ENCODE assay signal across 30 mouse cellular contexts in the genomic region with DNA sequence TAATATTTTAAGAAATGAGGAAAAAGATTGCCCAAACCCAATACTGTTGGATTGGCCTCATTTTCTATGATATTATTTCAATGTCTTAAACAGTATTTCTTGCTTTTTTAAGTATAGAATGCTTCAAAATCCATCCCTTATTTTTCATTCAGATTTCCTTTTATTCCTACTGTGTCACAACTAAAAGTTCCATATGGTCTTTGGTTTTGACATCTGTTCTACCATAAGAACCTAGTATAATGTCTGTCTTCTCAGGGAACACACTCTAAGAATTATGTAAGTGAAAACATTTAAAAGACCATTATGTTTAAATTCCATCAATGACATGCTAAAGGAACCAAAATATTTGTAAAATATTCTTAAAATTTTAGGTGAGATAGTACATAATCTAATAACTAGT.
DNase-seq lines count a peak whose midpoint lies in the region; ATAC-seq and TF ChIP-seq lines count a peak whose summit lies in the region.
"Had no signal": no experiment of that assay in that cellular context is flagged by ENCODE, and none has a peak within 500 bp of the region (broad histone marks: within the 10 kb centered on the region; RNA-seq: fewer than 3 reads in every experiment).

No protein-coding gene starts in this region.

- H3K9ac ChIP-seq in hindbrain, embryonic 12.5 days, result no peak overlapping the region
- H3K9ac ChIP-seq: embryonic facial prominence, embryonic 13.5 days; forebrain, embryonic 13.5 days; heart, embryonic 12.5 days; heart, embryonic 15.5 days; hindbrain, embryonic 14.5 days had no signal

- no peaks in the 10 kb centered on the region for H3K9me3 ChIP-seq in hindbrain, embryonic 12.5 days (replicated peaks)
- H3K9me3 ChIP-seq: embryonic facial prominence, embryonic 10.5 days; embryonic facial prominence, embryonic 13.5 days; forebrain, embryonic 13.5 days; heart, embryonic 12.5 days; heart, embryonic 15.5 days; hindbrain, embryonic 10.5 days had no signal

- intact Hi-C loops in left cerebral cortex, adult 2 months (cut with DNase I), result no loop called here

- no peaks in the 10 kb centered on the region for H3K27me3 ChIP-seq in hindbrain, embryonic 12.5 days
- H3K27me3 ChIP-seq: embryonic facial prominence, embryonic 13.5 days; forebrain, embryonic 13.5 days; heart, embryonic 12.5 days; heart, embryonic 15.5 days had no signal

- H3K36me3 ChIP-seq in hindbrain, embryonic 12.5 days, result no peaks in the 10 kb centered on the region
- H3K36me3 ChIP-seq: embryonic facial prominence, embryonic 10.5 days; embryonic facial prominence, embryonic 13.5 days; heart, embryonic 12.5 days; heart, embryonic 15.5 days; hindbrain, embryonic 10.5 days had no signal

- H3K4me1 ChIP-seq in hindbrain, embryonic 12.5 days, result no peaks in the 10 kb centered on the region
- H3K4me1 ChIP-seq: embryonic facial prominence, embryonic 10.5 days; embryonic facial prominence, embryonic 13.5 days; forebrain, embryonic 13.5 days; heart, embryonic 12.5 days; heart, embryonic 15.5 days; hindbrain, embryonic 10.5 days had no signal

- no peak overlapping the region for H3K4me2 ChIP-seq in hindbrain, embryonic 12.5 days (replicated peaks)
- H3K4me2 ChIP-seq: embryonic facial prominence, embryonic 13.5 days; forebrain, embryonic 13.5 days; heart, embryonic 12.5 days; heart, embryonic 15.5 days; hindbrain, embryonic 14.5 days had no signal

- peak; percentile 52 for DNase-seq in cerebellum, adult 9-10 months
- DNase-seq in frontal cortex, postnatal 14 days (ENCODE audit: low spot score in 2 of 2), result no peak
- DNase-seq in left cerebral cortex, adult 2 months (ENCODE audit: extremely low spot score in 1 of 2, low spot score in 2 of 2), result no peak
- no peak for DNase-seq in left cerebral cortex, adult 18-20 months (ENCODE audit: low spot score in 2 of 2)
- no peak for DNase-seq in thymus, postnatal 10 days (ENCODE audit: low spot score in 2 of 2)
- DNase-seq: adrenal gland, postnatal 10 days; adrenal gland, postnatal 36 days; cerebellum, adult 11 months; cerebellum, postnatal 10 days; cerebellum, postnatal 36 days; embryo, embryonic 11 days; gastrocnemius, postnatal 25 days; heart, adult 18-20 months; heart, postnatal 10 days; heart, postnatal 36 days had no signal

- H3K4me3 ChIP-seq in left cerebral cortex, adult 2 months, result no peak overlapping the region
- no peak overlapping the region for H3K4me3 ChIP-seq in hindbrain, embryonic 12.5 days
- H3K4me3 ChIP-seq: embryonic facial prominence, embryonic 10.5 days; embryonic facial prominence, embryonic 13.5 days; erythroblast, embryonic 14.5 days; forebrain, embryonic 13.5 days; heart, embryonic 12.5 days; heart, embryonic 15.5 days; hindbrain, embryonic 10.5 days had no signal

- no peak for TF ChIP-seq CTCF in left cerebral cortex, adult 2 months (IDR thresholded peaks at IDR 0.05)

- peak overlapping the region; percentile 60; the same call in 1 of the 2 replicates for H3K27ac ChIP-seq in left cerebral cortex, adult 2 months
- H3K27ac ChIP-seq in hindbrain, embryonic 12.5 days, result no peak overlapping the region
- H3K27ac ChIP-seq: embryonic facial prominence, embryonic 10.5 days; embryonic facial prominence, embryonic 13.5 days; forebrain, embryonic 13.5 days; heart, embryonic 15.5 days; hindbrain, embryonic 10.5 days; hindbrain, embryonic 14.5 days; hindbrain, postnatal 0 days had no signal

- no peak for ATAC-seq in cerebellum, adult (ENCODE audit: insufficient number of reproducible peaks, low FRiP score, low TSS enrichment)
- peak; percentile 76 for ATAC-seq in frontal cortex, adult (ENCODE audit: low TSS enrichment)
- no peak for ATAC-seq in hindbrain, embryonic 12.5 days (ENCODE audit: low FRiP score)
- ATAC-seq: activated CD4-positive, CD25-positive, alpha-beta regulatory T cell, adult 4 months; forebrain, embryonic 13.5 days; hindbrain, postnatal 0 days; inflammation-experienced regulatory T-cells, adult 6 months; intestine, embryonic 16.5 days had no signal
